Mouse (Mus musculus): ENCODE results near the gene Plk2.

The Plk2 gene

DNA sequence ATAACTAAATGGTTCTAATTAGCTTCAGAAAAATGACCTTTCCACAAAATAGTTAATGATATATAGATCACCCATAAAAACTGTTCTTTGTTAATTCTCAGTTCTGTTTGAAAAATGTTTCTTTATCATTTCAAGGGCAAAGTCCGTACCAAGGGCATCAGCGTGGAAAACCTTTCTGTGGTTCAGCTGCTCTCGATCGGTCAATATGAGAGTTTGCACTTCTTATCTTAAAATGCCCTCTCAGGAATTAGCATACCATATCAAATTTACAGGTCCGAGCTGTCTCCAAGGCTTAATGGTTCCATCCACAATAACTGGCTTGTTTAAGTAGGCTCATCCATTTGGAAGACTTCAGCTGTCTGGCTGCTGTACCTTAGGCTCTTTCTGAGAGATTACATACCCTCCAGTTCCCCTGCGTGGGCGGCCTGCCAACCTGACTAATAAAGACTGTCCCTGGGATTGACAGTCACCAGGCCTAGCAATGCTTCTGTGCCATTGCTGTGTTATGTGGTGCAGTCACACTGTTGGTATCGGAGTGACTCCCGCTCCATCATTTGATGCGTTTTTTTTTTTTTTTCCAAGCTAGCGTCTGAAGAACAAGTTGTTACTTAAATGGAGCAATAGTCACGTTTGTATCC lies 17.8 kb downstream of the Plk2 start:
- DNase-seq, result no peak

DNA sequence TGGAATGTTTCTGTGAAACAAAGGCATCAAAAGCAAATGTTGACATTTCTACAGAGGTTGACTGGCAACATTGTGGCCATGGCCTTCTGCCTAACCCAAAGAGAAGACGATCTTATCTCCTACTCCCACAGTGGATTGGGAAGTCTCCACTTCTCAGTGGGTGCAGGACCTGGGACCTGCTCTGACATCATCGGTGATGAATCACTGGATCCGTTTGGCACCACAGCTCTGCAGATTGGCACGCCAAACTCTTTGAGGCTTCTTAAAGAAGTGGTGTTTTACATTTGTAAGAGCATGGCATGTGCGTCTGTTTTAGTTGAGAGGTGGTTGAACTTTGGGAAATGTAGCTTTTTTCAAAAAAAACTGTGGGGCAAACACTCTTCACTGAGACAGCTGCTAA lies 23.8 kb downstream of the Plk2 start:
- DNase-seq, result no peak

DNA sequence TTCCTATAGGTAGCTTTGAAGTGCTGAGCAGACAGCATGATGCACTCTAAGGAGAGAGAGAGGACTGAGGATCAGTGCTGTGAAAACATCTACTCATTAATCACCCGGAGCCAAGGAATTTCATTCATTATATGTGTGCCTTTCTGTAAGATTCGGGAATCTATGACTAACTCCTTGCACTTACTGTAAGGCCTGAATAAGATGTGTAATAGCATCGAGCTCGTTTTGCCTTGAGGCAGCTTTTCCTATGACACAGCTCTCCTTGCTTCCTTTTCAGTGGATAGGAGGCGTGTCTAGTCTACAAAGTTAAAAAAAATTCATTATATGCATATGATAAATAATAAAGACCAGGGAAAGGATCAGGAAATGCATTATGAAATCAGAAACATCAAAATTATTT lies 24.8 kb downstream of the Plk2 start:
- DNase-seq, result no peak

DNA sequence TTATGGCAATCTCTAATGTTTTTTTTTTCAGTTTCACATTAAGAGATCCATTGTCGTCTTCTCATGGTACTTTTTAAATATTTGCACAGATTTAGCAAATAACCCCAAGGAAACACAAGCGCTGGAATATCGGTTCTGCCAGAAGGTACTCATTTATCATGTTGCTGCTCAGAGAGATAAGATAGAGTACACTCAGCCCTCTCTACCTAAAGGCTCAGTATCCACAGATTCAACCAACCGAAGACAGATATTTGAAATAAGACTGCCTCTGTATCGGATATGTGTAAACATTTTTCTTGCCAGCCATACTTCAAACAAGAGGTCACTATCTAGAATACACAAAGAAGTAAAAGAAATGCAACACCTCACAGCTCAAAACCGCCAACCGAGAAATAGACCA lies 27.6 kb downstream of the Plk2 start:
- DNase-seq, result no peak

DNA sequence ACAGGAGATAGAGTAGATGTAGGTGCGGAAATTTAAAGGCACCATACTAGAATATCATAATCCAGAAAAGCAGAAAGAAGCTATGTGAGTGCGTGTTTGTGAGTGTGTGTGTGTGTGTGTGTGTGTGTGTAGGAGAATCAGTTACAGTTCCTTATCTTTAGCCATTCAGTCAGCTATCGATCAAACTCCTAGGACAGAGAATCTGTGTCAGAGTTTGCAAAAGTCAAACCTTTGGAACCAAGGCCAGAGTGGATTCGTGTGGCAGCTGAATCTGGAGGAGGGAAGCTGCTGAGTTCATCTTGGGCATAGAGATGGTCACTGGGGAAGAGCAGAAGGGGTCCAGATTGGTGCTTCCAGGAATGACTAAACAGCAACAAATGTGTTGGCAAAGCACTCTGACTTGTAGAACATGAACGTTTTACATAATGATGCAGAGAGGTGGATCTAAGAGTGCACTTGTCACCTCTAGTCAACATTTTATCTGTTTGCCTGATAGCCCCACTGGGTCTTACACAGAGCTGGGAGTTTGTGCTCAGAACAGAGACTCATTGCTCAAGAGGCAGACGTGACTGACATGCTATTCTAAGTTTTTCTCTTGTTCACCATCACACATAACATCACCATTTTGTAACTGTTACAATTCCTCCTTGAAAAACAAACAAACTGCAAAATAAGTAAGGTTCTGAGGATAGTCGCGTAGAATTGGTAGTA lies 30.8 kb downstream of the Plk2 start:
- DNase-seq, result no peak

DNA sequence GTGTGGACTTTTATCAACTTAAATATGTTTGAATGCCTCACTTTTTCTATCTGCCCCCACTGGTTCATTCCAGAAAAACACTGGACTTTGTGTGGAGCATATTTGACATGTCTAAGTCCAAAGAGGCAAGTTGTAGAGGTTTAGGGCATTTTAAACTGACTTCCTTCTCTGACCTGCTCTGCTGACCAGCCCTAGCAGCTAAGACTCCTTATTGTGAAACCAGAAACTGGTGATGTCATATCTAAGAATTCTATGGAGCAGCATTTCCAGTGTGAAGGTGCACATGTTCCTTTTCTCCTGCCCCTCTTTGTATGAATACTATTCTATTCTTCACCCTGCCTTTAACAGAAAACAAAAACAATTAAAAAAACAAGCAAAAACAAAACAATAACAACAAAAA lies 36.5 kb downstream of the Plk2 start:
- no peak for DNase-seq

DNA sequence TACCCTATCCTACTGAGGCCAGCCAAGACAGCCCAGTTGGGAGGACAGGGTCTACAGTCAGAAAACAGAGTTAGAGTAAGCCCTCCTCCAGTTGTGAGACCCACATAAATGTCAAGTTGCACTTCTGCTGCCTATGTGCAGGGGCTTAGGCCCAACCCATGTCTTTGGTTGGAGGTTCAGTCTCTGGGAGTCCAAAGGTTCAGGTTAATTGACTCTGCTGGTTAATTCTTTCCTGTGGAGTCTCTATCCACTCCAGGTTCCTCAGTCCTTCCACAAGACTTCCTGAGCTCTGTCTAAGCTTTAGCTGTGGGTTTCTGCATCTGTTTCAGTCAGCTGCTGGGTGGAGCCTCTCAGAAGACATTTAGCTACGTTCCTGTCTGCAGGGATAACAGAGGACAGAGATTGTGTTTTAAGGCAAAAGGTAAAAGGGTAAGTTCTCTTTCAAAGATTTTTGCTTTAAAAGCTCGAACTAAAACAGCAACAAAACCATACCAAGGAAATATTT lies 37.3 kb downstream of the Plk2 start:
- no peak for DNase-seq

DNA sequence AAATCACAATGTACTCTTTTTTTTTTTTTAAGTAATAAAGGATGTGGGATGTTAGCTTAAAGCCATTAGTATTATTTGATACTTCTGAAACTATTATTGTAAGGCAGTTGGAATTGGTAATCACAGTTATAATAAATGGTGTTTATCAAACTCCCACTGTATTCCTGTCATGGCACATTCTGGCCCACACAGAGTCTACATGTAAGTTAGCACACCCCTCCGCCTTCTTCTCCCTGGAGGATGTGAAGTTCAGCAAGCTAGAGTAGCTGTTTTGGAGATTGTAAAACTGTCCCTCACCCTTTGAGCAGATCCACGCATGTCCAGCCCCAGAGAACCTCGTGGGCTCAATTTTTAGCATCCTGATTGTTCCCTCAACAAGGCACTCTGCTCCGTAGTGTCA lies 37.8 kb downstream of the Plk2 start:
- no peak for DNase-seq

DNA sequence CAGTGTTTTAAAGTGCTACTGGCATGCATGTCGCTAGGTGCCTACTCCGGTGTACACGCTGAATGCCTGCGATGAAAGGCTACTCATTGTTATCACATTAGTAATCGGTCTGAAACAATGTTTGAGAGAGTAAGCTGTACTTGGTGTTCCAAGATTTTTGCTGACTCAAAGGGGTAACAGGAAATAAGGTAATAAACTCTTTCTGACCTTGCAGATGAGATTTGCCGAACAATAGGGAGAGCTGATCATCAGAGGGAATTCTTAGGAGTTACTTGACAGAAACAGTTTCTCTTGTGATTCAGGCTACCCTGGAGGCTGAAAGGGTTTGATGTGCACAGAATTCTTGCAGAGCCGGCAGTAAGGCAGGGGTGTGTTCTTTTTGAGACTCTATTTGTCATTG lies 41.8 kb downstream of the Plk2 start:
- no peak for DNase-seq

DNA sequence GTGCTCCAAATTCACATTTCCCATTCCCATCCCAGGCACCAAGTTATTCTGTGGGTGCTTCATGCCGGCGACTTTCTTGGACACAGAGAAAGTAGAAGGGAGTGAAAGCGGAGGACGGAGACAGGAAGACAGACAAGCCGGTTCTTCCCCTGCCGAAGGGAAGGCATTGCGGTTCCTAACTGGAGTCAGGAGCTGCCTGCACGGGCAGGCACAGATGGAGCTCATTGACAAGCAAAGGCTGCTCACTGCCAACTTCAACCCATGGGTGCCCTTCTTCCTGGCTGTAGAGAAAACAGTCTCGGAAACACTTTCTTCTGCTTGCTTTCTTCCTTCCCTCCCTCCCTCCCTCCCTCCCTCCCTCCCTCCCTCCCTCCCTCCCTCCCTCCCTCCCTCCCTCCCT lies 43.8 kb downstream of the Plk2 start:
- peak in 1 of 2 experiments; percentile 25 for DNase-seq

DNA sequence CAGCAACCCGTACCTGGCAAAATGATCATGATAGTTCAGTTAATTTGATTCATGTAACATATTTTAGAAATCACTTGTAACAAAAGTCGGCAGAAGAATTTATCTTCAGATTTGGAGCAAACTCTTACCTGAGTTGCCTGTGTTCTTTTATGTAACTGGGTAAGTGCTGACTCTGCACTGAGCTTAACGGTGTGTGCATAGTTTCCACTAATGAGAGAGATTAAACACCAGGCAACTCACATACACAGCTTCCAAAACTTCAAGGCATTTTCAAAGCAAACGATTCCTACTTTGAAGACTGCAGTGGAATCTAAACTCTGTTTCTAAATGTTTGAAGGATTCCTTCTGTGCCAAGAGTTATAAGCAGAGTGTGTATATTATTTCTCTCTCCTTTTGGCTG lies 49.5 kb downstream of the Plk2 start:
- DNase-seq, result no peak

DNA sequence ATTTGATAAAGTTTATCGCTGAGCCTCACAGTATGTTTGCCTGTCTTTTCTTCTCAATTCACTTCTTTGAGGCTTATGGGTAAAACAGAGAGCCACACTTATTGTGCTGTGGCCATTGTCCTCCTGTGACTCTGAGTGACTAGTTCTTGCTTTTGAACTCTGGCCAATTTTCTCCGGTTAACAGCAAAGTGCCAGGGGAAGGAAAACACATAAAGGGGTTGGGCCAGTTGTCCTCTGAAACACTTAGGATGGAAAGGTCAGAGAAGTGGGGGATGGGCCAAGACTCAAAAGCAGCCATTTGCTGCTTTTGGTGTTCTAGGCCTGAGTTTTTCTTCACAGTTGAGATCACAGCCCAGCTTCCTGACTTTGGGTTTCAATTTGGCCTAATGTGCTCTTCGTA lies 50.0 kb downstream of the Plk2 start:
- no peak for DNase-seq

DNA sequence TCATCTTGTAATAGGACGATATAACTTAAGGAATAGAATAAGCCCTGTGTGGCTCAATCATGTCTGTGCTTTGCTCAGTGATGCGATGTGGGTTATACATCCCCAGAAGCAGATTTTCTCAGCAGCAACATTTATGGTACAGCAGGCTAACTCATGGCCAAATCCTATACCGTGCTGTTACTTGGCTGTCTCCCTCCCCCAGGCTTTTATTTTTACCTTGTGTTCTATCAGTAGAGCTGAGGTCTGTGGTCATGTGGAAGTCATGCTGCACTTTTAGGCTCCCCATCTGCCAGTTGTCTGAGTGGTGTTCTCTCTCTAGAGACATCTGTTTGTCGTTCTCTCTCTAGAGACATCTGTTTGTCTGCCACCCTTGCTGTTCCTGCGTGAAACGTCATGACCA lies 51.6 kb downstream of the Plk2 start:
- no peak for DNase-seq

DNA sequence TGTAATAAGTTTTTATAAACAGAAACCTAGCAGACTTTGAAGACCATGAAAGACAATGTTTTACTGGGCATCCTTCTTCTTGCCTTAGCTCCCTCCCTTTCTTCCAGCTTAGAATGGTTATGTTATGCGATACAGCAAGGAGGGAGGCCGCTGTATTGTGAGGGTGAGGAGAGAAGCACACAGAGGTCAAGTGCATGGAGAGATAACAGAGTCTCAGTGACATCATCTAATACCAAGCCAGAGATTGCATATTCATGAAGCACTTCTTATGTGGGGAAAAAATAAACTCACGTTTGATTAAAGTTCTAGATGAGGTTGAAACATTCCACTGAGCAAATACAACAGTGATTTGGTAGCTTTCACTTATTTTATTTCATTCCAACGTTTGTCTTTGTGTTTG lies 55.2 kb downstream of the Plk2 start:
- DNase-seq, result no peak
